Mouse (Mus musculus): ENCODE data around the gene Zfp654. TPM values are rescaled to one million over a fixed set of nuclear protein-coding genes. Genes with fewer than 3 reads are reported as not detected.
A peak's percentile ranks its signal among the peaks of the same experiment; 100 is the strongest.
"Not testable (repeated sequence)": the region's sequence is repeated elsewhere in the genome, so short reads cannot be mapped to it uniquely, and the experiment has no call there.

The Zfp654 gene
- polyA plus RNA-seq, 1 experiment: 10.3 TPM

GRCm38 (mm10) chr16:64873416-64874305, 22.2 kb upstream of the Zfp654 start:
- Histone ChIP-seq H3K4me1 (ENCODE audit: control insufficient read depth, insufficient read depth, low read length) (no peaks in the 10 kb centered on the region), H3K27ac (ENCODE audit: insufficient read depth, low read length) (0 out of 2 replicates have a peak overlapping the region, but pooled peaks have one; percentile 52), H3K27me3 (ENCODE audit: control insufficient read depth, insufficient read depth, low read length) (no peaks in the 10 kb centered on the region), H3K4me3 (replicated peaks; ENCODE audit: insufficient read depth, low read depth, low read length) (peak overlapping the region; percentile 99)
- DNase-seq: peak; percentile 38 to 53
- TF ChIP-seq CTCF (IDR thresholded peaks at IDR 0.05; ENCODE audit: borderline replicate concordance, insufficient read depth, low read depth, low read length) (no peak), POLR2A (IDR thresholded peaks at IDR 0.05; ENCODE audit: borderline replicate concordance, insufficient read depth, low read length) (no peak)
- WGBS: 1% methylated on average over 29 of the region's 29 CpGs

GRCm38 (mm10) chr16:64872841-64873240, 21.4 kb upstream of the Zfp654 start:
- peak overlapping the region; percentile 99 for H3K4me3 ChIP-seq (replicated peaks; ENCODE audit: insufficient read depth, low read depth, low read length)
- H3K27ac ChIP-seq (ENCODE audit: insufficient read depth, low read length): no peak overlapping the region
- H3K4me1 ChIP-seq (ENCODE audit: control insufficient read depth, insufficient read depth, low read length): no peaks in the 10 kb centered on the region
- H3K27me3 ChIP-seq (ENCODE audit: control insufficient read depth, insufficient read depth, low read length): no peaks in the 10 kb centered on the region
- TF ChIP-seq POLR2A (IDR thresholded peaks at IDR 0.05; ENCODE audit: borderline replicate concordance, insufficient read depth, low read length): no peak
- no peak for TF ChIP-seq CTCF (IDR thresholded peaks at IDR 0.05; ENCODE audit: borderline replicate concordance, insufficient read depth, low read depth, low read length)
- DNase-seq: no peak
- 3% methylated on average over 7 of the region's 7 CpGs for WGBS

GRCm38 (mm10) chr16:64872296-64872695, 20.8 kb upstream of the Zfp654 start:
- no peak for TF ChIP-seq POLR2A (IDR thresholded peaks at IDR 0.05; ENCODE audit: borderline replicate concordance, insufficient read depth, low read length)
- TF ChIP-seq CTCF (IDR thresholded peaks at IDR 0.05; ENCODE audit: borderline replicate concordance, insufficient read depth, low read depth, low read length): no peak
- WGBS: 57% methylated on average over 3 of the region's 3 CpGs

GRCm38 (mm10) chr16:64869621-64870020, 18.2 kb upstream of the Zfp654 start:
- DNase-seq: no peak
- no peak overlapping the region for H3K27ac ChIP-seq (ENCODE audit: insufficient read depth, low read length)
- WGBS: 85% methylated on average over 2 of the region's 2 CpGs
- H3K4me1 ChIP-seq (ENCODE audit: control insufficient read depth, insufficient read depth, low read length): no peaks in the 10 kb centered on the region
- H3K4me3 ChIP-seq (replicated peaks; ENCODE audit: insufficient read depth, low read depth, low read length): no peak overlapping the region
- H3K27me3 ChIP-seq (ENCODE audit: control insufficient read depth, insufficient read depth, low read length): no peaks in the 10 kb centered on the region
- TF ChIP-seq POLR2A (IDR thresholded peaks at IDR 0.05; ENCODE audit: borderline replicate concordance, insufficient read depth, low read length) (no peak), CTCF (IDR thresholded peaks at IDR 0.05; ENCODE audit: borderline replicate concordance, insufficient read depth, low read depth, low read length) (no peak)

More at GRCm38 (mm10) chr16:64872296-64872695, 20.8 kb upstream of the Zfp654 start:
- DNase-seq: no peak
- H3K4me3 ChIP-seq (replicated peaks; ENCODE audit: insufficient read depth, low read depth, low read length): no peak overlapping the region
- H3K4me1 ChIP-seq (ENCODE audit: control insufficient read depth, insufficient read depth, low read length): no peaks in the 10 kb centered on the region
- H3K27ac ChIP-seq (ENCODE audit: insufficient read depth, low read length): no peak overlapping the region
- H3K27me3 ChIP-seq (ENCODE audit: control insufficient read depth, insufficient read depth, low read length): no peaks in the 10 kb centered on the region

GRCm38 (mm10) chr16:64868613-64869012, 17.2 kb upstream of the Zfp654 start:
- TF ChIP-seq POLR2A (IDR thresholded peaks at IDR 0.05; ENCODE audit: borderline replicate concordance, insufficient read depth, low read length) (no peak), CTCF (IDR thresholded peaks at IDR 0.05; ENCODE audit: borderline replicate concordance, insufficient read depth, low read depth, low read length) (no peak)
- no peaks in the 10 kb centered on the region for H3K27me3 ChIP-seq (ENCODE audit: control insufficient read depth, insufficient read depth, low read length)
- H3K27ac ChIP-seq (ENCODE audit: insufficient read depth, low read length): no peak overlapping the region
- WGBS: 73% methylated on average over 6 of the region's 6 CpGs
- no peak for DNase-seq
- H3K4me1 ChIP-seq (ENCODE audit: control insufficient read depth, insufficient read depth, low read length): no peaks in the 10 kb centered on the region
- no peak overlapping the region for H3K4me3 ChIP-seq (replicated peaks; ENCODE audit: insufficient read depth, low read depth, low read length)

- not testable (repeated sequence) for H3K27ac ChIP-seq (ENCODE audit: insufficient read depth, low read length); DNase-seq
- WGBS: 82% methylated on average over 8 of the region's 8 CpGs
These were observed 14.4 kb upstream of the Zfp654 start for GRCm38 (mm10) chr16:64865841-64866240.

GRCm38 (mm10) chr16:64856946-64857345, 5.5 kb upstream of the Zfp654 start:
- no peak for DNase-seq
- no peak overlapping the region for H3K27ac ChIP-seq (ENCODE audit: insufficient read depth, low read length)
- 92% methylated on average over 3 of the region's 3 CpGs for WGBS
- TF ChIP-seq POLR2A (IDR thresholded peaks at IDR 0.05; ENCODE audit: borderline replicate concordance, insufficient read depth, low read length) (no peak), CTCF (IDR thresholded peaks at IDR 0.05; ENCODE audit: borderline replicate concordance, insufficient read depth, low read depth, low read length) (no peak)
- H3K4me1 ChIP-seq (ENCODE audit: control insufficient read depth, insufficient read depth, low read length): no peaks in the 10 kb centered on the region; the same call in 1 of the 2 replicates
- no peaks in the 10 kb centered on the region for H3K27me3 ChIP-seq (ENCODE audit: control insufficient read depth, insufficient read depth, low read length)
- no peak overlapping the region for H3K4me3 ChIP-seq (replicated peaks; ENCODE audit: insufficient read depth, low read depth, low read length)

More at GRCm38 (mm10) chr16:64865841-64866240, 14.4 kb upstream of the Zfp654 start:
- H3K4me3 ChIP-seq (replicated peaks; ENCODE audit: insufficient read depth, low read depth, low read length); H3K4me1 ChIP-seq (ENCODE audit: control insufficient read depth, insufficient read depth, low read length); H3K27me3 ChIP-seq (ENCODE audit: control insufficient read depth, insufficient read depth, low read length): not testable (repeated sequence)

GRCm38 (mm10) chr16:64852891-64853290, 1.4 kb upstream of the Zfp654 start:
- 0 out of 2 replicates have a peak overlapping the region, but pooled peaks have one; percentile 73 for H3K27ac ChIP-seq (ENCODE audit: insufficient read depth, low read length)
- TF ChIP-seq CTCF (IDR thresholded peaks at IDR 0.05; ENCODE audit: borderline replicate concordance, insufficient read depth, low read depth, low read length): no peak
- no peak for TF ChIP-seq POLR2A (IDR thresholded peaks at IDR 0.05; ENCODE audit: borderline replicate concordance, insufficient read depth, low read length)
- H3K4me3 ChIP-seq (replicated peaks; ENCODE audit: insufficient read depth, low read depth, low read length): peak overlapping the region; percentile 91
- no peak for DNase-seq
- no peaks in the 10 kb centered on the region; the same call in 1 of the 2 replicates for H3K4me1 ChIP-seq (ENCODE audit: control insufficient read depth, insufficient read depth, low read length)
- WGBS: 7% methylated on average over 14 of the region's 14 CpGs
- no peaks in the 10 kb centered on the region for H3K27me3 ChIP-seq (ENCODE audit: control insufficient read depth, insufficient read depth, low read length)
